Mouse (Mus musculus) stomach, embryonic 15.5 days (tissue): ENCODE measurements around the gene Spa17. TPM values are rescaled to one million over a fixed set of nuclear protein-coding genes. Genes with fewer than 3 reads are reported as not detected.

ENCODE experiments used
- ATAC-seq: fragments of 200-750 bp; cut with Nextera tagmentation; 2 replicates; pipeline ENCODE4 v1.8.0; 2017; ENCODE audit warnings: low read depth, moderate number of reproducible peaks, moderate TSS enrichment; ENCODE audit not compliant: insufficient read depth, low FRiP score
- H3K27ac ChIP-seq: fragments of 300-500 bp; sonication (generic); 2 replicates; pipeline ENCODE4 v1.5.1; 2015; ENCODE audit warnings: mild to moderate bottlenecking, inconsistent platforms
- H3K27me3 ChIP-seq: fragments of 300-500 bp; sonication (generic); replicated peaks from 2 replicates; pipeline ENCODE4 v1.6.1; 2015; ENCODE audit warnings: inconsistent platforms
- H3K36me3 ChIP-seq: fragments of 300-500 bp; sonication (generic); 2 replicates; pipeline ENCODE4 v1.6.1; 2015; ENCODE audit warnings: inconsistent platforms
- H3K4me1 ChIP-seq: fragments of 300-500 bp; sonication (generic); 2 replicates; pipeline ENCODE4 v1.6.1; 2015; ENCODE audit warnings: inconsistent platforms
- H3K4me2 ChIP-seq: fragments of 300-500 bp; sonication (generic); 2 replicates; pipeline ENCODE4 v1.6.1; 2015; ENCODE audit warnings: mild to moderate bottlenecking, inconsistent platforms
- H3K4me3 ChIP-seq: fragments of 300-500 bp; sonication (generic); replicated peaks from 2 replicates; pipeline ENCODE4 v1.5.1; 2015; ENCODE audit warnings: inconsistent platforms
- H3K9ac ChIP-seq: fragments of 300-500 bp; sonication (generic); 2 replicates; pipeline ENCODE4 v1.6.1; 2015; ENCODE audit warnings: inconsistent platforms
- H3K9me3 ChIP-seq: fragments of 300-500 bp; sonication (generic); 2 replicates; pipeline ENCODE4 v1.6.1; 2016; ENCODE audit warnings: inconsistent platforms
- WGBS: fragments of 180-500 bp; shearing (Covaris S2); methylation state at CpG from one replicate; pipeline ENCODE4 v1.1.7; 2015; 5-methylcytosine and 5-hydroxymethylcytosine counted together
- polyA plus RNA-seq: library from polyadenylated mRNA; unstranded; fragments of >200 nt; fragmentation: Nextera tagmentation; extraction: Ambion mirVana; gene quantifications from 2 replicates; pipeline ENCODE4 v1.2.1, GENCODE M21; 2015

Spa17 gene
- polyA plus RNA-seq, 1 experiment from 2014 or later, result 4.1 TPM

DNA sequence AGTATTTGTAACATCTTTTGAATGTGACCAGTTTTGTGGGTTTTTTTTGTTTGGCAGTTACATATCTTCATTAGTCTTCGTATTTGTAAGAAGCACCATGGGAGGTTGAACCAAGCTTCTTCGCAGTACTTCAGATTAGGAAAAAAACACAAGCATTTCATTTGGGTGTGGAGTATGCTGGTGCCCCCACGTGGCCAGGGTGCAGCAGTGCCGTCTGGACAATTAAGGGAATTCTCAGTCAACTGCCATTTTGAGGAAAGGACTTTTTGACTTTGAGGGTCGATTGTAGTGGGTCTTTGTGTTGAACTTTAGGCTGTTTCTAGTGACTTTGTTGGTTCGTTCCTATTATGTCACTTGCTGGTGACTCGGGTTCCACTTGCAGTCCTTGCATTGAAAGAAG is 22.8 kb upstream of the Spa17 start:
- 20% methylated on average over 7 of the region's 7 CpGs for WGBS
- H3K9ac ChIP-seq, result no peak overlapping the region
- H3K9me3 ChIP-seq, result no peaks in the 10 kb centered on the region

DNA sequence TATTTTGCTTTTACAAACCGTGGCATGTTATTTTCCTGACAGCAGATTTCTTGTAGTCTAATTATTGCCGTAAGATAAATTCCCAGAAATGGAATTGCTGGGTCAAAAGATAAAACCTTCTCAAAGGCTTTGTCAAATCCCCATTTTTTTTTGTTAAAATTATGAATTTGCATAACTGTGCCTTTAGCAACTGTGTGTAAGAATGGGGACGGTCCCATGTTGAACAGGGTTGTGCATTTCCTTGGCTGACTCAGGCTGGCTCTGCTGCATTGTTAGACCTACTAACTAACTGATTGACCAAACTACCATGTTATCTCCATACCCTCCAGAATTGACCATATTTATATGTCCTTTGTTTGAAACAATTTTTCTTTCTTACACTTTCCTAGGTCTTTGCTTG is 20.7 kb upstream of the Spa17 start:
- ATAC-seq, result no peak
- Histone ChIP-seq H3K27me3 (no peaks in the 10 kb centered on the region), H3K4me1 (no peaks in the 10 kb centered on the region), H3K36me3 (no peaks in the 10 kb centered on the region), H3K9me3 (no peaks in the 10 kb centered on the region), H3K9ac (no peak overlapping the region), H3K27ac (no peak overlapping the region), H3K4me3 (no peak overlapping the region), H3K4me2 (no peak overlapping the region)
- WGBS, result 87% methylated on average over 3 of the region's 3 CpGs

More for the DNA sequence above, 22.8 kb upstream of the Spa17 start:
- Histone ChIP-seq H3K4me2 (no peak overlapping the region), H3K4me1 (no peaks in the 10 kb centered on the region), H3K27me3 (no peaks in the 10 kb centered on the region), H3K4me3 (no peak overlapping the region), H3K36me3 (no peaks in the 10 kb centered on the region), H3K27ac (no peak overlapping the region)
- no peak for ATAC-seq

DNA sequence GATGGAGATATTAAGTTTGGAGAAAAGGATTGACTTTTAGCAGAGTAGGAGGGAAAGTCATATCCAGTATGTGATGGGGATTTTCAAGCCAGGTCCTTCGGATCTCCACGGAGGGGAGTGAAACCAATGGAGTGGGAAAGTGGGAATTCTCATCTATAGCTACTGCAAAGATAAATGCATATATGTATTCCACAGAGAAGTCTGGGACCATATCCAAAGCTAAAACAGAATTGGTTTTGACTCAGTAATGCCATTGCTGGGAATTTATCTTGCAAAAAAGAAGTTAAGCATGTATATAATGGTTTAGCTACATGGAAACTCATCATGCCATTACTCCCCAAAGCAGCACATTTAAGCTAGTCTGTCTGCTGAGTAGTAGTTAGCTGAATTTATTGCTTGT is 18.8 kb upstream of the Spa17 start:
- no peaks in the 10 kb centered on the region for H3K9me3 ChIP-seq
- no peaks in the 10 kb centered on the region for H3K4me1 ChIP-seq
- no peaks in the 10 kb centered on the region for H3K36me3 ChIP-seq
- H3K27me3 ChIP-seq, result no peaks in the 10 kb centered on the region
- WGBS, result 54% methylated on average over 2 of the region's 2 CpGs
- H3K4me2 ChIP-seq, result no peak overlapping the region
- no peak overlapping the region for H3K27ac ChIP-seq
- no peak overlapping the region for H3K4me3 ChIP-seq
- no peak for ATAC-seq
- no peak overlapping the region for H3K9ac ChIP-seq

GRCm38 (mm10) chr9:37629941-37630340 is 16.4 kb upstream of the Spa17 start:
- H3K9me3 ChIP-seq, result no peaks in the 10 kb centered on the region
- H3K4me1 ChIP-seq, result no peaks in the 10 kb centered on the region
- no peak overlapping the region for H3K4me3 ChIP-seq
- no peak overlapping the region for H3K4me2 ChIP-seq
- no peaks in the 10 kb centered on the region for H3K36me3 ChIP-seq
- no peak overlapping the region for H3K9ac ChIP-seq
- H3K27ac ChIP-seq, result no peak overlapping the region
- ATAC-seq, result no peak
- 80% methylated on average over 2 of the region's 2 CpGs for WGBS
- no peaks in the 10 kb centered on the region for H3K27me3 ChIP-seq

DNA sequence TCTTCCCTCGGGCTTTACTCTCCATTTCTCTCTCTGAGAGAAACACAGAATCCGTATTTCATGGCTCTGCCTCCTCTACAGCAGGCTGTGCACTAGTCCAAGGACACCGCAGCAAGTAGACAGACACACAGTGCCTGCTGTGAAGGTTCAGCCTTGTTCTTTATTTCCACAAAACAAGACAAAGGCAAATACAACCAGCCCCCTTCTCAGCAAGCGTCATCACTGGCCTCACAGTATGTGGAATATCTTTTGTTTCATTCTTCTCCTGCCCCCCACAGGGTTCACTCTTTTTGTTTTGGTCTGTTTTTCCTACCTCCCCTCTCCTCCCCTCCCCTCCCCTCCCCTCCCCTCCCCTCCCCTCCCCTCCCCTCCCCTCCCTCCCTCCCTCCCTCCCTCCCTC is 15.1 kb upstream of the Spa17 start:
- Histone ChIP-seq H3K27me3 (no peaks in the 10 kb centered on the region), H3K4me2 (no peak overlapping the region), H3K9ac (no peak overlapping the region), H3K4me1 (no peaks in the 10 kb centered on the region), H3K9me3 (no peaks in the 10 kb centered on the region), H3K36me3 (no peaks in the 10 kb centered on the region), H3K4me3 (no peak overlapping the region), H3K27ac (no peak overlapping the region)
- 72% methylated on average over 4 of the region's 4 CpGs for WGBS
- ATAC-seq, result no peak

GRCm38 (mm10) chr9:37627263-37627662 is 13.7 kb upstream of the Spa17 start:
- no peaks in the 10 kb centered on the region for H3K36me3 ChIP-seq
- H3K4me2 ChIP-seq, result no peak overlapping the region
- no peak for ATAC-seq
- H3K27me3 ChIP-seq, result no peaks in the 10 kb centered on the region
- no peaks in the 10 kb centered on the region for H3K9me3 ChIP-seq
- WGBS, result 89% methylated on average over 1 of the region's 1 CpGs
- no peak overlapping the region for H3K4me3 ChIP-seq
- H3K27ac ChIP-seq, result no peak overlapping the region
- no peaks in the 10 kb centered on the region for H3K4me1 ChIP-seq
- no peak overlapping the region for H3K9ac ChIP-seq

DNA sequence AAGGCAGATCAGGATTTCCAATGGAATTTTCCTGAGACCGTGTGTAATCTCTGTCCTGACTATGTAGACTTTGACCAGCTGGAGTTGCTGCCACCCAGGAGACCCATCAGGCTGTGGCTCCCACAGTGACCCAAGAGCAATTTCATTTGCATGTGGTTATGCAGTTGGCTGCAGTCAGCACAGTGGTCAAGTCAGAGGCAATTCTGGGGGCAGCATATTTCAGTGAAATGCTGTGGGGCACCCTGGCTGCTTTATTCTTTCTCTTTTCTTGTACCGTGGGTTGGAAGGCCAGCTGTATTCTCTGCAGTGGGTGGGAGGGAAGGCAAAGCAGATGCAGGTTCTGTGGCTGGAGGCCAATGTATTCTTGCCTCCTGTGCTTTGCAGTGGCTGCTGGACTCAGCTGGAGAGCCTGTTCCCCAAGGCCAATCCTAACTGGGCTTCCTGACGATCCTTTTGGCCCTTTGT is 12.6 kb upstream of the Spa17 start:
- Histone ChIP-seq H3K27ac (no peak overlapping the region), H3K27me3 (no peaks in the 10 kb centered on the region), H3K36me3 (no peaks in the 10 kb centered on the region), H3K4me3 (no peak overlapping the region), H3K4me2 (no peak overlapping the region), H3K4me1 (no peaks in the 10 kb centered on the region), H3K9ac (no peak overlapping the region), H3K9me3 (no peaks in the 10 kb centered on the region)
- 16% methylated on average over 3 of the region's 3 CpGs for WGBS
- ATAC-seq, result no peak

GRCm38 (mm10) chr9:37625641-37626040 is 12.1 kb upstream of the Spa17 start:
- H3K36me3 ChIP-seq, result no peaks in the 10 kb centered on the region
- no peaks in the 10 kb centered on the region for H3K9me3 ChIP-seq
- WGBS, result 49% methylated on average over 7 of the region's 7 CpGs
- no peak overlapping the region for H3K27ac ChIP-seq
- H3K27me3 ChIP-seq, result no peaks in the 10 kb centered on the region
- H3K4me1 ChIP-seq, result no peaks in the 10 kb centered on the region
- H3K4me3 ChIP-seq, result no peak overlapping the region
- no peak for ATAC-seq
- no peak overlapping the region for H3K9ac ChIP-seq
- no peak overlapping the region for H3K4me2 ChIP-seq

DNA sequence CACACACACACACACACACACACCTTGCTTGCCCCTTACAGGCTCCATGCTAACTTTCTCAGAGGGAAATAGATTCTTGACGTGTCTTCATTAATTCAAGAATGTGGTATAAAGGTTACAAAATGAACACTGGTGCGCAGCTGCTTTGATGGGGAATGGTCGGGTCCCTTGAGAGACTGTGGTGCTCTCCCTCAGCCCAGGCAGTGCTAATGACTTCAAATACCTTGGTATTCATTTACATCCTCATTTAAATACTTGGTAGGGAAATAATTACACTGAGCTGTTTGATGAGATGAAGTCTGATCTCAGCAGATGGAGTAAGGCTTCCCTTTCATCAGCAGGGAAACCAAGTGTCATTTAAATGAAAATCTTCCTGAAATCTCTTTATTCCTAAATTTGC is 11.6 kb upstream of the Spa17 start:
- no peak overlapping the region for H3K27ac ChIP-seq
- H3K36me3 ChIP-seq, result no peaks in the 10 kb centered on the region
- no peak for ATAC-seq
- no peaks in the 10 kb centered on the region for H3K4me1 ChIP-seq
- 64% methylated on average over 3 of the region's 3 CpGs for WGBS
- H3K4me2 ChIP-seq, result no peak overlapping the region
- no peak overlapping the region for H3K4me3 ChIP-seq
- no peaks in the 10 kb centered on the region for H3K9me3 ChIP-seq
- no peaks in the 10 kb centered on the region for H3K27me3 ChIP-seq
- no peak overlapping the region for H3K9ac ChIP-seq

DNA sequence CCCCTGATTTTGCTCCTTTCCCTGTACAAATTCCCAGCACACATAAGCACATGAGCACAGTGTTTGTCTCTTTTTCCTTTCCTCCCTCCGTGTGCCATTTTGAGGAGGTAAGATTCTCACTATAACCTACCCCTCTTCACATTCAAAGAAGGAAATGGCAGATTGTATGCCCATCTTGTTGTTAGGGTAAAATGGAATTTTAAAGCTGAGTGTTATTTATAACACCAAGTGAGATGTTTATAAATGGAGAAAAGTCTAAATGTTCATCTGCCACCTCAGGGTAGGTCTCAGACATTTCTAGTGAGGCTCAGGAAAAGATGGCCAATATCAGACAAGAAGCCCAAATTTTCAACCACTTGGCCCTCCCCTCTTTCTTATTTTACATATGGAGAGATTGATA is 11.0 kb upstream of the Spa17 start:
- Histone ChIP-seq H3K4me2 (no peak overlapping the region), H3K9ac (no peak overlapping the region), H3K4me1 (no peaks in the 10 kb centered on the region), H3K27ac (no peak overlapping the region), H3K36me3 (no peaks in the 10 kb centered on the region), H3K27me3 (no peaks in the 10 kb centered on the region), H3K9me3 (no peaks in the 10 kb centered on the region), H3K4me3 (no peak overlapping the region)
- ATAC-seq, result no peak
- 79% methylated on average over 1 of the region's 1 CpGs for WGBS

DNA sequence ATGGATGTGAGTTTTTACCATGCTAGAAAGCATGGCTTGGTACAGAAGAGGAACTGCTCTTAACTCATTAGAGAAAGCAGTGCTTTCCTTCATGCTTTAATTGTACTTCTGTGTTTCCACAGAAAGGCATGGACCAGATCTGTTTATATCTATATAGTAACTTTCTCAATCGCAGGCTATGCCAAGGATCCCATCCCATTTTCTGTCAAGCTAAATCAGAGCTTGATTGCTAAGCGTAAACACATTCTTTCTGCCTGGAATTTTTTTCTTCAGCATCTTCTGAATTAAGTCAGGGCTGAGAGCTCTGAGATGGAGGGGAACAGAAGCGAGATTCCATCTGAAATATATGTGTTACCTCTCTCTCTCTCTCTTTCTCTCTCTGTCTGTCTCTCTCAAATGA is 10.5 kb upstream of the Spa17 start:
- no peaks in the 10 kb centered on the region for H3K9me3 ChIP-seq
- no peaks in the 10 kb centered on the region for H3K4me1 ChIP-seq
- 79% methylated on average over 3 of the region's 3 CpGs for WGBS
- no peak overlapping the region for H3K9ac ChIP-seq
- no peaks in the 10 kb centered on the region for H3K36me3 ChIP-seq
- H3K27me3 ChIP-seq, result no peaks in the 10 kb centered on the region
- no peak overlapping the region for H3K4me3 ChIP-seq
- ATAC-seq, result no peak
- no peak overlapping the region for H3K27ac ChIP-seq
- H3K4me2 ChIP-seq, result no peak overlapping the region

DNA sequence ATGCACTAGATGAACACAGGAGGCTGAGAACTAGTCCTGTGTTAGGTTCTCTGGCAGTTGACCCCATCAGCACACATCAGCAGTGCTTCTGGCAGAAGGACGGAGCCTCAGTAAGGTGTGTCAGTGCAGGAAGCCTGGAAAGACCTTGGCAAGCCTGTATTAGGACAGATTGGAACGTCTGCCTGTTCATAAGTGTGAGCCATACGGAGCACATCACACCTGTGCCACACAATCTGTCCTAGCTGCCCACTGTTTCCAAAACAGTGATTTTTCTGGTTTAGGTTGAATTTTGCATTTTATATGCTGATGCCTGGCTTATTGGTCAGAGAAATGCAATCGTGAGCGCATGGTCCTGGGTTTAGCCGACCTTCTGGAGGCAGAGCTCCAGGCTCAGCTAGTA is 7.8 kb upstream of the Spa17 start:
- H3K9me3 ChIP-seq, result no peaks in the 10 kb centered on the region
- no peaks in the 10 kb centered on the region for H3K36me3 ChIP-seq
- no peak overlapping the region for H3K4me2 ChIP-seq
- H3K9ac ChIP-seq, result no peak overlapping the region
- H3K4me1 ChIP-seq, result no peaks in the 10 kb centered on the region
- H3K27me3 ChIP-seq, result no peaks in the 10 kb centered on the region
- H3K4me3 ChIP-seq, result no peak overlapping the region
- 87% methylated on average over 6 of the region's 6 CpGs for WGBS
- no peak overlapping the region for H3K27ac ChIP-seq
- no peak for ATAC-seq

DNA sequence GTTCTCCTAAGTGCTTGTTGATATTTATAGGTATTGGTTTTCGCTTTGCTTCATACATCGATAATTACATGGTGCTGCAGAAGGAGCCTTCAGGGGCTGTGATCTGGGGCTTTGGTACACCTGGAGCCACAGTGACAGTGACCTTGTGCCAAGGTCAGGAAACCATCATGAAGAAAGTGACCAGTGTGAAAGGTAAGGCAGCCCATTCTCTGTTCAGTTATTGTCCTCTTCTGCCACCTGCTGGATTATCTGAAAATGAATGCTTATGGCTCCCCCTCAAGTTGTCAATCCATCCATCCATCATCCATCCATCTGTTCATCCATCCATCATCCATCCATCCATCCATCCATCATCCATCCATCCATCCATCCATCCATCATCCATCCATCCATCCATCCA is 3.2 kb upstream of the Spa17 start:
- Histone ChIP-seq H3K4me3 (no peak overlapping the region), H3K27me3 (no peaks in the 10 kb centered on the region), H3K4me1 (peaks cover 7% of the 10 kb centered on the region), H3K36me3 (no peaks in the 10 kb centered on the region), H3K4me2 (no peak overlapping the region), H3K9me3 (no peaks in the 10 kb centered on the region), H3K27ac (no peak overlapping the region), H3K9ac (no peak overlapping the region)
- ATAC-seq, result no peak
- 61% methylated on average over 2 of the region's 2 CpGs for WGBS
